Mouse (Mus musculus) stomach, postnatal 0 days (tissue): ENCODE measurements around the gene Vapa.

Experiments
- CTCF ChIP-seq: IDR thresholded peaks from 2 replicates; pipeline ENCODE4 v1.5.1; 2016; ENCODE audit warnings: antibody characterized with exemption, low read depth, mild to moderate bottlenecking, moderate library complexity
- EP300 ChIP-seq: optimal IDR thresholded peaks from 2 replicates; pipeline ENCODE3; 2016; ENCODE audit warnings: antibody characterized with exemption

DNA sequence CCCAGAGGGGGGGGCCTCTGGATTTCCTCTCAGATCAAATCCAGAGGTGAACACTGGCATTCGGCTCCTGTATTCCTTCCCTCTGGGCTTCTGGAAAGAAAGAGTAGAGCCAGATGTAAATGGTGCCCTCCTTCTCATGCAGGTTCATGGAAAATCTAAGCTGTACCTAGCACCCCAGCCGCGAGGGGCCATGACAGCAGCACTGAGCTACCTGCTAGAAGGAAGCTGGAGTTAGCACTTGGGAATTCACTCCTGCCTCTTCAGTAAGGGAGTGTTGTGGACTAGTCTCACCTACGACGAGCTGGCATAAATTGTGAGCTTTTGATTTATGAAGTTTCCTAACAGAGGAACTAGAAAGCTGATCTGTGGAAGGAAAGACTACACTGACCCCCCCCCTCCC lies 30.2 kb upstream of the Vapa start:
- TF ChIP-seq EP300 (no peak), CTCF (no peak)
